Mouse (Mus musculus) hematopoietic stem cell, adult 5-6 weeks (primary cell): ENCODE measurements around the gene Mab21l3. TPM values are rescaled to one million over a fixed set of nuclear protein-coding genes. Genes with fewer than 3 reads are reported as not detected.
"Not testable (repeated sequence)": the region's sequence is repeated elsewhere in the genome, so short reads cannot be mapped to it uniquely, and the experiment has no call there.

ENCODE experiments used
- ATAC-seq, 2 experiments: fragments of 125-278 bp in 1 of 2; replicated peaks in 1 of 2; 2 replicates each; pipeline ENCODE4 v1.8.0; 2016 to 2017; ENCODE audit warnings: inconsistent platforms in 2 of 2, mild to moderate bottlenecking in 2 of 2, moderate number of reproducible peaks in 2 of 2, low read depth in 1 of 2, moderate TSS enrichment in 1 of 2; ENCODE audit not compliant: low FRiP score in 2 of 2, poor library complexity in 2 of 2, severe bottlenecking in 2 of 2, insufficient read depth in 1 of 2, low TSS enrichment in 1 of 2
- total RNA-seq: library from RNA; stranded (forward); fragments of 172-1452, 232-1000 nt; gene quantifications from 2 replicates; pipeline ENCODE4 v1.2.3, GENCODE M21; 2017

Gene Mab21l3
- total RNA-seq, 1 experiment from 2014 or later: not detected

GRCm38 (mm10) chr3:101859740-101860139 lies 11.0 kb upstream of the Mab21l3 start:
- no peak for ATAC-seq

GRCm38 (mm10) chr3:101854075-101854474 lies 5.3 kb upstream of the Mab21l3 start:
- ATAC-seq: no peak

- ATAC-seq: no peak
Observed at GRCm38 (mm10) chr3:101851363-101851762, 2.6 kb upstream of the Mab21l3 start.

GRCm38 (mm10) chr3:101846096-101846495 lies 2.7 kb downstream of the Mab21l3 start:
- ATAC-seq: no peak

GRCm38 (mm10) chr3:101842372-101843094 lies 6.2 kb downstream of the Mab21l3 start:
- ATAC-seq: no peak

GRCm38 (mm10) chr3:101839327-101839726 lies 9.4 kb downstream of the Mab21l3 start:
- no peak for ATAC-seq

- ATAC-seq: no peak
Observed at GRCm38 (mm10) chr3:101836971-101837370, 11.8 kb downstream of the Mab21l3 start.

- ATAC-seq: no peak
Observed at GRCm38 (mm10) chr3:101836532-101836931, 12.2 kb downstream of the Mab21l3 start.

GRCm38 (mm10) chr3:101836045-101836444 lies 12.7 kb downstream of the Mab21l3 start:
- ATAC-seq: 0 out of 4 replicates have a peak, but pooled peaks have one; percentile 42 to 46

- ATAC-seq: peak in 1 of 2 experiments; percentile 48; a peak in 1 of 4 replicates
Observed at GRCm38 (mm10) chr3:101831189-101831858, 17.4 kb downstream of the Mab21l3 start.

GRCm38 (mm10) chr3:101829881-101830616 lies 18.7 kb downstream of the Mab21l3 start:
- ATAC-seq: no peak

- no peak for ATAC-seq
Observed at GRCm38 (mm10) chr3:101828595-101828994, 20.2 kb downstream of the Mab21l3 start.

- no peak for ATAC-seq
Observed at GRCm38 (mm10) chr3:101827220-101827715, 21.5 kb downstream of the Mab21l3 start.

GRCm38 (mm10) chr3:101824338-101824737 lies 24.4 kb downstream of the Mab21l3 start:
- ATAC-seq: no peak

GRCm38 (mm10) chr3:101822052-101822451 lies 26.7 kb downstream of the Mab21l3 start:
- ATAC-seq: no peak

GRCm38 (mm10) chr3:101820708-101821107 lies 28.1 kb downstream of the Mab21l3 start:
- ATAC-seq: not testable (repeated sequence)

GRCm38 (mm10) chr3:101816006-101816405 lies 32.8 kb downstream of the Mab21l3 start:
- no peak for ATAC-seq

GRCm38 (mm10) chr3:101814790-101815189 lies 34.0 kb downstream of the Mab21l3 start:
- no peak for ATAC-seq
